Mouse (Mus musculus) kidney, adult 9 months (tissue): Measurements from ENCODE around the gene Rfc1.
A peak's percentile ranks its signal among the peaks of the same experiment; 100 is the strongest.
"Not testable (repeated sequence)": the region's sequence is repeated elsewhere in the genome, so short reads cannot be mapped to it uniquely, and the experiment has no call there.

ENCODE experiments used
- DNase-seq: peaks from one replicate; pipeline ENCODE4 v3.0.0; 2022

Rfc1 gene

GRCm38 (mm10) chr5:65335298-65336074 lies at the start of gene Rfc1:
Gene Rfc1, minus strand, starts transcription at chr5:65335670.
- peak; percentile 87 for DNase-seq

DNA sequence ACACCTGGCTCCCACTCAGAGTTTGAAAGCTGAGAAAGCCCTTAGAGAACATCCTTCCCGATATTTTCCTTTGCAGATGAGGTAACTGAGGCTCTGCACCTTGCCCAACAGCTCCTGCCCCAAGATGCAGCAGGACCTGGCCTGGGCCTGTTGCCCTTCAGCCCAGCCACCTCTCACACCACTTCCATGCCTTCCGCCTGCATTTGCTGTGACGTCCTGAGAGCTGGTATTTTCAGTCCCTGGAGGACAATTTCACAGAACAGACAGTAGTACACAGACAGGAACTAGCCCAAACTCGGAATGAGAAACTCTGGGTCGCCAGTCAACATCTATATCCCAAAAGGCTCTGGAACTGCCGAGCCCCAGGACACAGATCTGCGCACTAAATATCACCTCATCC lies 39.3 kb upstream of the Rfc1 start:
- DNase-seq: no peak

- no peak for DNase-seq
These were observed 36.1 kb upstream of the Rfc1 start for GRCm38 (mm10) chr5:65371551-65371950.

DNA sequence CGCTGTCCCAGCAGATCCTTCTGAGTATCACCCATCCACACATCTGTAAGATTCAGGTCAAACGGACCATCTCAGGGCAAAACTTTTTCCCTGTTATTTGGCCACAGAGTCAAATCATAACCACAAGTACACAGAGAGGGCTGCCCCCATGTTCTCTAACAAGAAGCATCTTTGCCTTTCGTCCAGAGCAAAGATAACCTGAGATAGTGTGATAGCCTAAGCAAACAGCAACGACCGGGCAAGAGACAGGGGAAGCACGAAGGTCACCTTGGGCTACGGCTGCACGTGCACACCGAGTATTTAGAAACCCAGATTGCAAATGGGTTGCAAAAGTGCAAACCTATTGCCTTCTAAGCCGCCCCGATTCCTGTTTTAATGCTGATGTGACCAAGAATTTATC lies 32.4 kb upstream of the Rfc1 start:
- no peak for DNase-seq

DNA sequence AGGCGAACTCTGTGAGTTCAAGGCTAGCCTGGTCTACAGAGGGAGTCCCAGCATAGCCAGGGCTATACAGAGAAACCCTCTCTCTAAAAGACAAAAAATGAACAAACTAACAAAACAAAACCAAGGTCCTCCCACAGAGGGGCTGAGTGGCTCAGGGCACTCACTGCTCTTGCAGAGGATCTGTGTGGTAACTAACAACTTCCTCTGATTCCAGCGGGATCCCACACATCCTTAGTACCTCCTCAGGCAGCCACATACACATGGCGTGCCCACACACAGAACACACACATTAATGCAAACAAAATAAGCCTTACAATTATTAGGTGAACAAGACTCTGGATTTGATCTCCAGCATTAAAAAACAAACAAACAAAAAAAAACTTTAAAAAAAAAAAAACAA lies 22.3 kb upstream of the Rfc1 start:
- no peak for DNase-seq

DNA sequence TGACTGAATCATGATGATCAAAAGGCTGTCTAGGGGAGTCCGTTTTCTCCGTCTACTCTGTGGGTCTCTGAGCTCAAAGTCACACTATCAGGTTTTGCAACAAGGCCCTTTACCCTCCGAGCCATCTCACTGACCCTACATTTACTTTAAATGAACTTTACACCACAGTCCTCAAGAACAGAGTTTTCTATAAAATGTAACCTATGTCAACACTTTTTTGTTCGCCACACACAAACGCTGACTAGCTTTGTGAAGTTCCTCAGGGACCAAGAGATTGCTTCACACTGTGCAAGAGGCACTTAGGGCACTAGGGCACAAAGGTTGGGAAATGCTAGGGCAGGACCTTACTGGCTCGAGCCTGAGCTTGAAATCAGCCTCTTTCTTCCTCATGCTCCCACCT lies 21.4 kb upstream of the Rfc1 start:
- no peak for DNase-seq

GRCm38 (mm10) chr5:65354985-65355384 lies 19.5 kb upstream of the Rfc1 start:
- DNase-seq: no peak

GRCm38 (mm10) chr5:65354097-65354496 lies 18.6 kb upstream of the Rfc1 start:
- DNase-seq: no peak

DNA sequence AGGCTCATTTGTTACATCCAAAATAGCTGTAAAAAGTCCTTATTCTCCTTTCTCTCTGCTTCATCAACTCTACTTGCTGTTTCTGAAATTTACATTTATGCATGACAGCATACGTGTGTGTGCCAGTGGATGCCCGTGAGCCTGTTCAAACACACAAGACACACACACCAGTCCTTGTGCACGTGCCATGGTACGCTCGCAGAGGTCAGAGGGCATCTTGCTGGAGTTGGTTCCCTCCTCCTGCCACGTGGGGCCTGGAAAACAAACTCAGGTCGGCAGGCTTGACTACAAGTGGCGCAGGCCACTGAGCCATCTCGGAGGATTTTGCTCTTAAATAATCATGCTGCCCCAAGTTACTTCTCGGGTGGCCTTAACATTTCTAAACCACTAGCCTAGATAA lies 15.0 kb upstream of the Rfc1 start:
- no peak for DNase-seq

DNA sequence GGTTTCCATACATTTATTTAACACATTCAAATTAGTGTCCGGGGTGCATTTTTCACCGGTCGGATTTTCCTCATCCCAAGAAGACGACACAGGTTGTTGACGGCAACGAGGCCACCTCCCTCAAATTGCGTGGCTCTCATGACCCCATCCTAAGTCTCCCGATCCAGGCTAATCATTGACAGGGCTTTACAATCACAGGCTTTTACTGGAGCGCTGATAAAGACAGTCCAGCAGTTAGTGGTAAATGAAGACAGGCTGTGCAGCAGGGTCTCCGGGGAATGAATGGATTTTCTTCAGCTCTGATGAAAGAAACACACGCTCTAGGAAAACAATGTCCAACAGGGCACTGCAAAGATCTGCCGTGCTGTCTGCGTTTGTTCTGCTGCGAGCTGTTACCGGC lies 12.7 kb upstream of the Rfc1 start, which contains the start of gene Klb:
TSS of gene Klb (plus strand) at position 147 of the 400 bp plus-strand sequence.
- no peak for DNase-seq

DNA sequence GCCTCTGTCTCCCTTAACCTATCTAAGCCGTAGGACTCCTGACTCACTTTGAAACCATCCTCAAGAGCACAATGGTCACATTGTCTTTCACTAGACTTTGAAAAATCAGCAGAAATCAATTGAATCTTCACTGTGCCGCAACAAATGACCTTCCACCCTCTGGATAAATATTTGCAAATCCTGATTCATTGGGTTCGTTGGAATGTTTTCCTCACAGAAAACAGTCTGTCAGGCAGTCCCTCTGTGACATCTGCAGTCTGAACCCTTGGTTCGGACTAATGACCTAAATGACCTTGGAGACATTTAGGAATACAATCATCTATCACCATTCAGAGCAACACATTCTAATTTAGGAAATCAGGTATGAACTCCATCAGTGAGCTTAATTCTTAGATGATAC lies 4.7 kb upstream of the Rfc1 start:
- DNase-seq: no peak

- DNase-seq: no peak
These were observed 2.9 kb upstream of the Rfc1 start for GRCm38 (mm10) chr5:65338394-65338793.

DNA sequence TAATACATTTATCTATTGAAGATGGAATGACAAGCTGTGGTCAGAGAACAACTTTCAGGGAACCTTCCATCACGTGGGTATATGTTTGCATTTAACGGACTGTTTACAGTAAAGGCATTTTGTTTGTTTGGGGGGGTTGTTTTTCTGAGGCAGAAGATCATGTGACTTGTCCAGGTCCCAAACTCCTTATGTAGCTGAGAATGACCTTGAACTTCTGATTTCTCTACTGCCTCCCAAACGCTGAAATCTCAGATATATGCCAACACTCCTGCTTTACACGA lies 545 bp upstream of the Rfc1 start:
- no peak for DNase-seq

DNA sequence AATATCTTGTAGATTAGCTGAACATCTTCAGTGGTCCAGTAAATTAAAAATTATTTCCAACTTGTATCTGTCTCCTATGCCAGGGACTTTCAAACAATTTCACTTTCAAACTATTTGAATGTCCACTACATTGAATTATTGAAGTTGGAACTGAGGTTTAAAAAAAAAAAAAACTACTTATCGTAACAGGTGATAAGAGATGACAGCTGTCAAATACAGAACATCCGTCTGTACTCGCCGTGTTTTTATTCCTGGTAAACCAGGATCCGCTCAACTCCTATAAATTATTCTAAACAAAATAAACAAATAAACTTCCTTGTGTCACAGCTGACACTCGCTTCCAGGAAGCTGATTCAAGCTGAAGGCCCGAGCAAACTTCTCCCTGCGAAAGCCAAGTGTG lies 682 bp downstream of the Rfc1 start:
- no peak for DNase-seq

DNA sequence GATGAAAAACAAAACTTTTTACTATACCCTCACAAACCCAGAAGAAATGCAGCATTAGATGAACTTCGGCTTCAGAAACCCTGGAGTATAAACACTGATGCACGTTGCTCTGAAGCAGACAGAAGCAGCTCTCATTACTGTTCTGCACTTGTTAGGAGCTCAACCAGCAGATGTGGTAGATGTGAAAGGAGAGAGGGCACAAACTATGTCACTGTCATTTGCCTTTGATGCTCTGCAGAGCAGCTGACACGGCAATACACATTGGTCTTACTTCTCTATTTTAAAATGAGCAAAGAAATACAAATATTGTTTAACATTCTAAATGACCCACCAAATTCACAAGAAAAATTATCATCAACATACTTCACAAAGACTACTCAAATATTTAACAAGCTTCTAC lies 5.5 kb downstream of the Rfc1 start:
- DNase-seq: no peak

DNA sequence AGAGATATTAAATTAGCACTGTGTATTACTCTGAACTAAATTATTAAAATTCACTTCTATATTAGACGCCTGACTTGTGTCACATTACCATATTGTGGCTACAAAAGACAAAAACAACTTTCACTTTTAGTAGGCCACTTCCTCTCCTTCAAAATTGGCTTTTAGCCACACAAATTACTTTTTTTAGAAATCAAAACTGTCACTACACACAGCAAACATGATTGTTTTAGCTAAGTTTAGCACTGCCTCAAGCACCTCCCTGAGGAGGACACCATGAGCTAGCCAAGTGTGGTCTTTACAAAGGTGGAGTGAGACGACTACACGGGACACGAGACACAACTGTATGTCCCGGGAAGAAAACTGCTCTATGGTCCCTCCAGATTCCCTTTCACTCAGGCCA lies 9.3 kb downstream of the Rfc1 start:
- peak; percentile 26 for DNase-seq

DNA sequence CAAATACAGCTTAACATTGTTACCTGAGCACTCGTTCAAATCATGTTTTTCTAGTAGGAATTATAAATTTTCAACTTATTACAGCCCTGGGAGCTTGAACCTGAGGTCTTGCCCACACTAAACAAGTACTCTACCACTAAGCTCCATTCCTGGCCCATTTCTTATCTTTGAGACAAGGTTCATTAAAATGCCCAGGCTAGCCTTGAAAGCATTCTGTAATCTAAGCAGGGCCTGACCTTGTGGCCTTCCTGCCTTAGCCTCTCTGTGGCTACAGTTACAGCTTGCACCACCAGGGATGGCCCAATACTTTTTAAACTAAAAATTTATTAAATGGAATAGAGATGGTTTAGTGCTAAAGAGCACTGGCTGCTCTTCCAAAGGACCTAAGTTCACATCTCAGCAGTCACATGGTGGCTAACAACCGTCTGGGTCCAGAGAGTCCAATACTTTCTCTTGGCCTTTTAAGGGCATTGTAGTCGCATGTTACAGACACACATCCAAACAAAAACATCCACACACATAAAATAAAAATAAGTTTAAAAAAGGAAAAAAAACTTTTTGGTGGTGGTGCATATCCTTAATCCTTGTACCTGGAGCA lies 10.6 kb downstream of the Rfc1 start:
- DNase-seq: peak; percentile 66

- DNase-seq: no peak
These were observed 11.2 kb downstream of the Rfc1 start for GRCm38 (mm10) chr5:65324271-65324670.

GRCm38 (mm10) chr5:65322165-65322564 lies 13.3 kb downstream of the Rfc1 start:
- DNase-seq: no peak

DNA sequence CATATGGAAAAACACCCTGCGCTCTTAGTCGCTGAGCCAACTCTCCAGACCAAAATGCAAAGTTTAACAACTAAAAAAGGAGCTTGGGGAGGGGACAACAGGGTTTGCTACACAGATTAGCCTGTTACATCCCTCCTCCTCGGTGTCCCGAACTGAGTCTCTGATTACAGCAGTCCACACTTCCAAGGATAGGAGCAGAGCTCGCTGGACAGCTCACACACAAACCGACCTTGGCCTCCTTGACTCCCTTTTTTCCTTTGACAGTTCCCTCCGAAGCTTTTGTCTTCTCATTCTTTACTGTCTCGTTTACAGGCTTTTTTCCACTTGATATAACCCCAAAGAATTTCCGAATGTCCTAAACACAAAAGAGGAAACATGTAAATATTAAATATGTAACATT lies 16.3 kb downstream of the Rfc1 start:
- DNase-seq: no peak

DNA sequence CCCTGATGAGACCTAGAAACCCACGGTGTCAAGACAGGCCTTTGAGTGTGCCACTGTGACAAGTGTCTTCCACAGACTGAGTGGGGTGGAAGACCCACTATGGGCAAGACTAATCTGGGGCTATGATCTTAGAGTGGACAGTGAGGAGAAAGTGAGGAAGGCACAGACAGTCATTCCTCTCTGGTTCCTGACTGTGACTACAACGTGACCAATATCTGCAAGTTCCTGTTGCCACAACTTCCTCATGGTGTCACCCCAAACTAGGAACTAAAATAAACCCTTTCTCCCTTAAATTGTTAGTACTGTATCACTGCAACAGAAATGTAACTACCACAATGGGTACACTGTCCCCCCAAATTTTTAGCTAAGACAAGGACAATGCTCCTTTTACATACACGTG lies 26.6 kb downstream of the Rfc1 start:
- no peak for DNase-seq

- no peak for DNase-seq
These were observed 27.3 kb downstream of the Rfc1 start for GRCm38 (mm10) chr5:65308208-65308607.

DNA sequence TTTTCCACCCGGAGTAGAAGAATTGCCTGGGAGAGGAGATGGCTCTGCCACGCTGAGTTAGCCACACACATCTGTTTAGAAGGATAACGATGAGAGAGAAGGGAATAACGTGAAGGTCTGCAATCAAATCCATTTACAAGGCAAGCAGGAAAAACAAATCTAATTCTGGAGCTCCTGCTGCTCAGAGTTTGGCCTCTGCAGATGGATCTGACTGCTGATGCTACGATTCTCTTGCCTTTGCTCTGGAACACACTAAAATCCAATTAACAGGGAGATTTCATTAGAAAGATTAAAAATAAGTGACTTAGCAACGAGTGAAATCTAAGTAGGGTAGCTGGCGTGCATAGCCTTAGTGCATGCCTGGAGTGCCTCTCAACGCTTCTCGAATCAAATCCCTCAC lies 30.0 kb downstream of the Rfc1 start:
- no peak for DNase-seq

- DNase-seq: no peak
These were observed 35.3 kb downstream of the Rfc1 start for GRCm38 (mm10) chr5:65300121-65300520.

DNA sequence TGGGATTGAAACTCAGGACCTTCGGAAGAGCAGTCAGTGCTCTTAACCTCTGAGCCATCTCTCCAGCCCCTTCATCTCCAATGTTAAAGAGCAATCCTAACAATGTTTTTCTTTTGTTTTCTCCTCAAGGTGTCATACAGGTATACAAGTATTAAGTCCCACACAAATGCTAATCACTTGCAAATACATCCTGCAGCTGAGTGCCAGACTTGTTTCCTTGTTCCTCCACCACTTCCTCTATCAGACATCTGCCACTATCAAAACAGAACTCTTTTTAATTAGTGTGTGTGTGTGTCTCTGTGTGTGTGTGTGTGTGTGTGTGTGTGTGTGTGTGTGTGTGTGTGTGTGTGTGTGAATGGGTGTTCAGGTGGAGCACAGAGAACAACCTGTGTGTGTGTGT lies 35.8 kb downstream of the Rfc1 start:
- DNase-seq: not testable (repeated sequence)
